Mouse (Mus musculus): ENCODE results near the gene Iqck. TPM values are rescaled to one million over a fixed set of nuclear protein-coding genes. Genes with fewer than 3 reads are reported as not detected.

Gene Iqck
- polyA plus RNA-seq, 1 experiment from 2014 or later: 3.7 TPM

- peaks cover 17% of the 10 kb centered on the region for H3K4me1 ChIP-seq (replicated peaks; ENCODE audit: control insufficient read depth, insufficient read depth, low read length)
- H3K9me3 ChIP-seq (ENCODE audit: control insufficient read depth, low read length): no peaks in the 10 kb centered on the region
- H3K4me2 ChIP-seq (ENCODE audit: low read depth, low read length): no peak overlapping the region
- no peak for ATAC-seq (ENCODE audit: low read depth)
- no peak overlapping the region for H3K9ac ChIP-seq (ENCODE audit: low read length)
- H3K36me3 ChIP-seq (ENCODE audit: control insufficient read depth, insufficient read depth, low read length): no peaks in the 10 kb centered on the region
- H3K4me3 ChIP-seq (ENCODE audit: low read length): no peak overlapping the region
- H3K27me3 ChIP-seq (ENCODE audit: control insufficient read depth, insufficient read depth, low read depth, low read length): no peaks in the 10 kb centered on the region
- 70% methylated on average over 17 of the region's 17 CpGs for WGBS
- no peak overlapping the region for H3K27ac ChIP-seq (ENCODE audit: low read length)
Observed at GRCm38 (mm10) chr7:118931502-118932395, 76.2 kb downstream of the Iqck start.

- peaks cover 9% of the 10 kb centered on the region for H3K4me1 ChIP-seq (replicated peaks; ENCODE audit: control insufficient read depth, insufficient read depth, low read length)
- WGBS: 33% methylated on average over 2 of the region's 2 CpGs
- H3K9me3 ChIP-seq (ENCODE audit: control insufficient read depth, low read length): no peaks in the 10 kb centered on the region
- H3K36me3 ChIP-seq (ENCODE audit: control insufficient read depth, insufficient read depth, low read length): no peaks in the 10 kb centered on the region
- no peak overlapping the region for H3K9ac ChIP-seq (ENCODE audit: low read length)
- H3K4me3 ChIP-seq (ENCODE audit: low read length): no peak overlapping the region
- H3K4me2 ChIP-seq (ENCODE audit: low read depth, low read length): no peak overlapping the region
- peak; percentile 73 for ATAC-seq (ENCODE audit: low read depth)
- H3K27me3 ChIP-seq (ENCODE audit: control insufficient read depth, insufficient read depth, low read depth, low read length): no peaks in the 10 kb centered on the region
- H3K27ac ChIP-seq (ENCODE audit: low read length): no peak overlapping the region
Observed at GRCm38 (mm10) chr7:118935306-118935705, 79.8 kb downstream of the Iqck start.

GRCm38 (mm10) chr7:118936844-118937243 lies 81.3 kb downstream of the Iqck start:
- Histone ChIP-seq H3K4me3 (ENCODE audit: low read length) (no peak overlapping the region), H3K9ac (ENCODE audit: low read length) (no peak overlapping the region), H3K36me3 (ENCODE audit: control insufficient read depth, insufficient read depth, low read length) (no peaks in the 10 kb centered on the region), H3K9me3 (ENCODE audit: control insufficient read depth, low read length) (no peaks in the 10 kb centered on the region), H3K4me1 (replicated peaks; ENCODE audit: control insufficient read depth, insufficient read depth, low read length) (peaks cover 9% of the 10 kb centered on the region), H3K27ac (ENCODE audit: low read length) (no peak overlapping the region), H3K27me3 (ENCODE audit: control insufficient read depth, insufficient read depth, low read depth, low read length) (no peaks in the 10 kb centered on the region), H3K4me2 (ENCODE audit: low read depth, low read length) (no peak overlapping the region)
- ATAC-seq (ENCODE audit: low read depth): no peak
- WGBS: 37% methylated on average over 4 of the region's 4 CpGs

- Histone ChIP-seq H3K4me1 (replicated peaks; ENCODE audit: control insufficient read depth, insufficient read depth, low read length) (peaks cover 9% of the 10 kb centered on the region), H3K9me3 (ENCODE audit: control insufficient read depth, low read length) (no peaks in the 10 kb centered on the region), H3K27ac (ENCODE audit: low read length) (no peak overlapping the region), H3K27me3 (ENCODE audit: control insufficient read depth, insufficient read depth, low read depth, low read length) (no peaks in the 10 kb centered on the region), H3K36me3 (ENCODE audit: control insufficient read depth, insufficient read depth, low read length) (no peaks in the 10 kb centered on the region), H3K9ac (ENCODE audit: low read length) (no peak overlapping the region), H3K4me3 (ENCODE audit: low read length) (no peak overlapping the region), H3K4me2 (ENCODE audit: low read depth, low read length) (no peak overlapping the region)
- WGBS: 42% methylated on average over 11 of the region's 11 CpGs
- 0 out of 2 replicates have a peak, but pooled peaks have one; percentile 47 for ATAC-seq (ENCODE audit: low read depth)
Observed at GRCm38 (mm10) chr7:118937469-118938387, 82.2 kb downstream of the Iqck start.

GRCm38 (mm10) chr7:118942297-118942696 lies 86.7 kb downstream of the Iqck start:
- 64% methylated on average over 3 of the region's 3 CpGs for WGBS
- no peaks in the 10 kb centered on the region for H3K36me3 ChIP-seq (ENCODE audit: control insufficient read depth, insufficient read depth, low read length)
- peaks cover 4% of the 10 kb centered on the region; the same call in 1 of the 2 replicates for H3K4me1 ChIP-seq (replicated peaks; ENCODE audit: control insufficient read depth, insufficient read depth, low read length)
- no peaks in the 10 kb centered on the region for H3K9me3 ChIP-seq (ENCODE audit: control insufficient read depth, low read length)
- no peak overlapping the region for H3K4me2 ChIP-seq (ENCODE audit: low read depth, low read length)
- H3K4me3 ChIP-seq (ENCODE audit: low read length): no peak overlapping the region
- no peak overlapping the region for H3K27ac ChIP-seq (ENCODE audit: low read length)
- ATAC-seq (ENCODE audit: low read depth): no peak
- H3K27me3 ChIP-seq (ENCODE audit: control insufficient read depth, insufficient read depth, low read depth, low read length): no peaks in the 10 kb centered on the region
- no peak overlapping the region for H3K9ac ChIP-seq (ENCODE audit: low read length)

- H3K4me2 ChIP-seq (ENCODE audit: low read depth, low read length): no peak overlapping the region
- no peak overlapping the region for H3K9ac ChIP-seq (ENCODE audit: low read length)
- no peaks in the 10 kb centered on the region for H3K9me3 ChIP-seq (ENCODE audit: control insufficient read depth, low read length)
- no peaks in the 10 kb centered on the region for H3K27me3 ChIP-seq (ENCODE audit: control insufficient read depth, insufficient read depth, low read depth, low read length)
- 33% methylated on average over 7 of the region's 7 CpGs for WGBS
- no peak overlapping the region for H3K27ac ChIP-seq (ENCODE audit: low read length)
- H3K4me1 ChIP-seq (replicated peaks; ENCODE audit: control insufficient read depth, insufficient read depth, low read length): no peaks in the 10 kb centered on the region
- H3K4me3 ChIP-seq (ENCODE audit: low read length): no peak overlapping the region
- no peaks in the 10 kb centered on the region for H3K36me3 ChIP-seq (ENCODE audit: control insufficient read depth, insufficient read depth, low read length)
- no peak for ATAC-seq (ENCODE audit: low read depth)
Observed at GRCm38 (mm10) chr7:118943170-118943569, 87.6 kb downstream of the Iqck start.

- Histone ChIP-seq H3K27me3 (ENCODE audit: control insufficient read depth, insufficient read depth, low read depth, low read length) (no peaks in the 10 kb centered on the region), H3K27ac (ENCODE audit: low read length) (no peak overlapping the region), H3K9ac (ENCODE audit: low read length) (no peak overlapping the region), H3K4me2 (ENCODE audit: low read depth, low read length) (no peak overlapping the region), H3K4me3 (ENCODE audit: low read length) (no peak overlapping the region), H3K4me1 (replicated peaks; ENCODE audit: control insufficient read depth, insufficient read depth, low read length) (no peaks in the 10 kb centered on the region), H3K9me3 (ENCODE audit: control insufficient read depth, low read length) (no peaks in the 10 kb centered on the region), H3K36me3 (ENCODE audit: control insufficient read depth, insufficient read depth, low read length) (no peaks in the 10 kb centered on the region)
- WGBS: 10% methylated on average over 2 of the region's 2 CpGs
- ATAC-seq (ENCODE audit: low read depth): no peak
Observed at GRCm38 (mm10) chr7:118944884-118945283, 89.3 kb downstream of the Iqck start.

- WGBS: 56% methylated on average over 3 of the region's 3 CpGs
- no peak overlapping the region for H3K27ac ChIP-seq (ENCODE audit: low read length)
Observed at GRCm38 (mm10) chr7:118947241-118947640, 91.7 kb downstream of the Iqck start.

GRCm38 (mm10) chr7:118948677-118949282 lies 93.2 kb downstream of the Iqck start:
- H3K9me3 ChIP-seq (ENCODE audit: control insufficient read depth, low read length): no peaks in the 10 kb centered on the region
- no peaks in the 10 kb centered on the region for H3K4me1 ChIP-seq (replicated peaks; ENCODE audit: control insufficient read depth, insufficient read depth, low read length)
- no peak overlapping the region for H3K4me2 ChIP-seq (ENCODE audit: low read depth, low read length)
- H3K9ac ChIP-seq (ENCODE audit: low read length): no peak overlapping the region
- ATAC-seq (ENCODE audit: low read depth): no peak
- no peak overlapping the region for H3K27ac ChIP-seq (ENCODE audit: low read length)
- no peaks in the 10 kb centered on the region for H3K27me3 ChIP-seq (ENCODE audit: control insufficient read depth, insufficient read depth, low read depth, low read length)
- no peak overlapping the region for H3K4me3 ChIP-seq (ENCODE audit: low read length)
- H3K36me3 ChIP-seq (ENCODE audit: control insufficient read depth, insufficient read depth, low read length): no peaks in the 10 kb centered on the region
- 68% methylated on average over 2 of the region's 2 CpGs for WGBS

More at GRCm38 (mm10) chr7:118947241-118947640, 91.7 kb downstream of the Iqck start:
- no peak overlapping the region for H3K4me3 ChIP-seq (ENCODE audit: low read length)
- no peak overlapping the region for H3K4me2 ChIP-seq (ENCODE audit: low read depth, low read length)
- no peaks in the 10 kb centered on the region for H3K36me3 ChIP-seq (ENCODE audit: control insufficient read depth, insufficient read depth, low read length)
- no peak overlapping the region for H3K9ac ChIP-seq (ENCODE audit: low read length)
- no peaks in the 10 kb centered on the region for H3K4me1 ChIP-seq (replicated peaks; ENCODE audit: control insufficient read depth, insufficient read depth, low read length)
- no peaks in the 10 kb centered on the region for H3K27me3 ChIP-seq (ENCODE audit: control insufficient read depth, insufficient read depth, low read depth, low read length)
- no peak for ATAC-seq (ENCODE audit: low read depth)
- no peaks in the 10 kb centered on the region for H3K9me3 ChIP-seq (ENCODE audit: control insufficient read depth, low read length)

All from lung, embryonic 16.5 days (tissue).